Mouse (Mus musculus): ENCODE data around the gene Fgl2.
"Not testable (repeated sequence)": the region's sequence is repeated elsewhere in the genome, so short reads cannot be mapped to it uniquely, and the experiment has no call there.

Fgl2 gene

DNA sequence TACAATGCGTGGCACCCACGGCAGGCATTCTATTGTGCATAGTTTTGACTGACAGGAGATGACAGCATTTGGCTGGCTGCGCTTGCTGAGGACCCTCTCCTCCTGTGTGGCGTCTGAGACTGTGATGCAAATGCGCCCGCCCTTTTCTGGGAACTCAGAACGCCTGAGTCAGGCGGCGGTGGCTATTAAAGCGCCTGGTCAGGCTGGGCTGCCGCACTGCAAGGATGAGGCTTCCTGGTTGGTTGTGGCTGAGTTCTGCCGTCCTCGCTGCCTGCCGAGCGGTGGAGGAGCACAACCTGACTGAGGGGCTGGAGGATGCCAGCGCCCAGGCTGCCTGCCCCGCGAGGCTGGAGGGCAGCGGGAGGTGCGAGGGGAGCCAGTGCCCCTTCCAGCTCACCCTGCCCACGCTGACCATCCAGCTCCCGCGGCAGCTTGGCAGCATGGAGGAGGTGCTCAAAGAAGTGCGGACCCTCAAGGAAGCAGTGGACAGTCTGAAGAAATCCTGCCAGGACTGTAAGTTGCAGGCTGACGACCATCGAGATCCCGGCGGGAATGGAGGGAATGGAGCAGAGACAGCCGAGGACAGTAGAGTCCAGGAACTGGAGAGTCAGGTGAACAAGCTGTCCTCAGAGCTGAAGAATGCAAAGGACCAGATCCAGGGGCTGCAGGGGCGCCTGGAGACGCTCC, at the start of gene Fgl2:
TSS of gene Fgl2 (plus strand) at position 150 of the 687 bp plus-strand sequence.
- in situ Hi-C loops (cut with MseI, MboI), result no loop called here

GRCm38 (mm10) chr5:21326494-21326893, 45.9 kb upstream of the Fgl2 start:
- in situ Hi-C loops (cut with MseI, MboI), result no loop called here

- in situ Hi-C loops (cut with MseI, MboI), result no loop called here
Observed at GRCm38 (mm10) chr5:21328560-21328959, 43.9 kb upstream of the Fgl2 start.

DNA sequence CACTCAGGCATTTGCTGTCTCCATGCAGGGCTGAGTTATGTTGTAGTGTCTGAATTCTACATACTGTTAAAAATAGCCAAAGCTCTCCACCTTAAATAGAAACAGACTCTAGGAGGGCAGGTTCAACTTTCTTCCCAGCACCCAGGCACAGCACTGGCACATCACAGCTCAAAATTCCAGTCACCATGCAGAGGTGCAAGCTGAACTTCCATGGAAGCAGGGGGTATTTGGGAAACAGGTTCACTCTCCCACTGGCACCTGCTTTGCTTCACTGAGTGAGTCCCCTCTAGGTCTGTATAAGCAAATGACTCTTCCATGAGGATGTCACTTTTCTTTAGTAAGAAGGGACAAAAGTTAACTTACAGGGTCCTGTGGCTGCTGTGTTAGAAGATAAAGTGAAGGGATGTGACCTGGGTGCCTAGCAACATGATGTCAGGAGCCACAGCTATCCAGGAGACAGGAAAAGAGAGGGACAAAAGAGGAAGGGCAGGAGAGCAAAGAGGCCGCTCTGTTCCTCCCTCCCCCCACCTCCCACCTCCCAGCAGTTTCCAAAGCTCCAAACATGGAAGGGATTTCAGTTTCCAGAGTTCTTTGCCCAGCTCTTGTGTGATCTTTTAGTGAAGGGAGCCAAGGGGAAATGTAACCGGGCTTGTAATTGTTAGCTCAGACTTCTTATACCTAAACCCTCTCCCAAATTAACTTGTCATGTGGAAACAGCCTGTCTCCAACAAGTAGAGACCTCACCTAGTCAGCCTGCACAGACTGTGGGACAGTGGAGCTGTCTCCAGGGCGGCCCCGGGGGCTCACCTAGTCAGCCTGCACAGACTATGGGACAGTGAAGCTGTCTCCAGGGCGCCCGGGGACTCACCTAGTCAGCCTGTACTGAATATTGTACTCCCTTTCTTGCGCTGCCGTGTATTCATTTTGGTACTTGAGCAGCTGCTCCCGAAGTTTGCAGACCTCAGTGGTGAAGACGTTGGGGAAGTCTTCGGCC, 42.5 kb upstream of the Fgl2 start:
- in situ Hi-C loops (cut with MseI, MboI), result no loop called here

DNA sequence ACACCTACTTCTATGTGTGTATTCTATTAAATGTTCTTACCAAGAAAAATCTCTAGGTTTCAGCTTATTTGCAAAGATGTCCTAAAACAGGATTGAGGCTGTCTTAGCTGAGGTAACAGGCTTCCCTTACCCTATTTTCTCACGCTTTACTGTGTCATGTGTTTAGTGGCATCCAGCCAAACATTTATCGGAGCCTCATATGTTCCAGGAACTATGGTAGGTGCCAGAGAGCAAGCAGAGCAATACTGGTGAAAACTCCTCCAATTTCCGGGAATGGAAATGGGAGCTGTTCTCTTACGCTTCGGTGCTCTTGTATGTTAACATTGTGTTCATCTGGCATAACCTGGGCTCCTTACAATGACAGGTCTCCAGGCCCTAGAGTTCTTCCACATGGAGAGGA, 40.8 kb upstream of the Fgl2 start:
- in situ Hi-C loops (cut with MseI, MboI), result no loop called here

- in situ Hi-C loops (cut with MseI, MboI), result no loop called here
Observed at GRCm38 (mm10) chr5:21332119-21332518, 40.3 kb upstream of the Fgl2 start.

- in situ Hi-C loops (cut with MseI, MboI), result not testable (repeated sequence)
Observed at GRCm38 (mm10) chr5:21342265-21342664, 30.2 kb upstream of the Fgl2 start.

DNA sequence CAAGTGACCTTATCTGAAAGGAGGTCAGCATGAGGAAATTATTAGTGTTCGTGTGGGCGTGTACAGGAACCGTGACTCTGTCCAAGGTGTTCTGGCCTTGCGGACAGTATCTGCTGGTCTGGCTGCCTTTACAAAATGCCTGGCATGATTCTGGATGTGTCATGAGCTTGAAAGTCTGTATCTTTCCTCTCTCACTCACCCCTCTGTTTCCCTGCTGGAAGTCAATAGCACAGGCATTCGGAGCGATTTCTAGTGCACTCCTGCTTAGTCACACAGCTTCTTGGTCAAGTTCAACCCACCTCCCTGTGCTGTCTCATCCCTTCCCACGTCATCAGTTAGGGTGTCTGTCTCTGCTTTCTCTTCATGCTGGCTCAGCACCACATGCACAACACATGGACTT, 24.1 kb upstream of the Fgl2 start:
- in situ Hi-C loops (cut with MseI, MboI), result no loop called here

- in situ Hi-C loops (cut with MseI, MboI), result no loop called here
Observed at GRCm38 (mm10) chr5:21351678-21352077, 20.8 kb upstream of the Fgl2 start.

DNA sequence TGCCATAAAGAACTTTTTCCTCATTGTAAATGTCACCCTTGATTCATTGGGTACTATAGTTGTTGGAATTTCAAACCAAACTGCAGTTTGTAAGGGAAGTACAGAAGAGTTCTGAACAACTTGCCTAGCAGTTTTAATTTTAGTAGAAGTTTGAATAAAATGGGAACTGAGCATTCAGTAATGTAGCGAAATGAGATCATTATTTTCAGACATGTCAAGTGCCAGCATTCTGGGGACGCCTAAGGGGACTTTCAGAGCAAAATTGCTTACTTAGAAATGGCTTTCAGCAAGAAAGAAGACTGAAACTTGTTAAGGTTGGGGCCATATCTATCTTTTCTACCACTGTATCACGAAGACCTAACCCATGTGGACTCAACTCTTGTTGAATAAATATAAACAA, 13.8 kb upstream of the Fgl2 start:
- in situ Hi-C loops (cut with MseI, MboI), result no loop called here

DNA sequence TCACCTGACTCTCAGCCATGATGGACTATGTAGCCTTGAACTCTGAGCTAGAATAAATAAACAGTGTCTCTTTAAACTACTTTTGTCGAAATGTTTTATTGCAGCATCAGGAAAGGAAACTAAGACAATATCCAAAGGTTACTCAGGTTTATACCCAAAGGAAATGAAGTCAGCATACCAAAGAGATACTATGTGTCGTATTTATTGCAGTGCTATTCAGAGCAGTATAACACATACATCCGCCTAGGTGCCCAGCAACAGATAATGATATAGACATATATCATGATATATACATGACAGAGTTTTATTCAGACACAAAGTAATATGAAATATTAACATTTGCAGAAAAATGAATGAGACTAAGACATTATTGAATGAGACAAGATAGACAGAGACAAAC, 9.1 kb upstream of the Fgl2 start:
- in situ Hi-C loops (cut with MseI, MboI), result no loop called here

DNA sequence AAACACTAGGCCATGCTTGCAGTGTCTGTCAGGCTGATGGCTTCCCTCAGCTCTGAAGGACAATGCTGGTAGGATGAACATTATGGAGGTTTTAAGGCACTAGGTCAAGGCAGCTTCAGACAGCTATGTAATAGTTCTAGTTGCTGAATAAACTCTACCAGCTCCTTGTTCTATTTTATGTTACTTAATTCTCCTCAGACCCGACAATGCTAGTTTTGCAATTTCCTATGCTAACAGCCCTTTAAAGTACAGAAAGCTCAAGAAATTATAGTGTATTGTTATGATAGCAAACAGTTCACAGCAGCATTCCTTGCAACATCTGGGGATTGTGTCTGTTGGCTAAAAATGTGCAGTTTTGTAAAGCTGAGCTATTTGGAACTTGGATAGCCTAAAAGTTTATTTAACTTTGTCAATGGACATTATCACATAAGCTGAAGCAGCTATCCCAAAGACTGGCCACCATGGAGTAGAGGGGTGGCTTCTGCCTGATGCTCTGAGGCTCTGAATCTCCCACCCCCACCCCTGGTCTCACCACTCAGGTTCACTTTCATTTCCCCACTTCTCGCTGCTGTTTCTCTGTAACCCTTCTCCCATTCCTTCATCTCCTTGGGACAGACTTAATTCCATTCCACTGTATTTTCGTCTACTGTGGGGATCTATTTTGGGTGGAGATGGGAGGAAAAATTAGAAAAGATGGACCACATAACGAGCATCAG, 5.9 kb upstream of the Fgl2 start:
- in situ Hi-C loops (cut with MseI, MboI), result no loop called here

- in situ Hi-C loops (cut with MseI, MboI), result no loop called here
Observed at GRCm38 (mm10) chr5:21367514-21367913, 4.9 kb upstream of the Fgl2 start.

DNA sequence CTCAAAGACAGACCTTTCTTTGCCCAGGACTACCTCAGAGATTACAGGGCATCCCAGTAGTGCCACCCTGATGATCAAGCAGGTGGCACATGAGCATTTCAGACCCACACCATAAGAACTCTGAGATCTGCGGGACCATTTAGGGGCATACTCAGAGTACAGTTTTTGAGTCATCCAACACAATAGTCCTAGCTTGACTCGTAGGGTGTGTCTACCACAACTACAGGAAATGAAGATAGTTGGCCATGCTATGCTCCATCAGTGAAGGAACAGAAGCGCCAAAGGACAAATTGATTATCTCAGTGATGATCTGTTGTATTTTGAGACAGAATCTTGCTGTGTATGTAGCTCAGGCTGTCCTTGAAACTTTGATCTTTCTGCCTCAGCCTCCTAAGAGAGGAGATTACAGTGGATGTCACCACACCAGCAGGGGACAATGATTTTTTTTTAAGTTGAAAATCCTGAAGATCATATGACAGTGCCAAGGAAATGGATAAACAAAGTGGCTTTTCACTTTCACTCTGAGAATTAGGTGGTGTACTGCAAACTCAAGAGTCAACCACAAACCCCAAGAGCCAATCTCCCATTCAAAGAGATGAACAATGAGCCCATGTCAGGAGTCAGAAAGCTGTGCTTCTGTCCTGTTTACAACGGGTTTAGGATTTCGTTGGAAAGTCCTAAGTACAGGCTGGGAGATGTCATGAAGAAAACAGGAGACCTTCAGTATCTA, 2.1 kb upstream of the Fgl2 start:
- in situ Hi-C loops (cut with MseI, MboI), result no loop called here

DNA sequence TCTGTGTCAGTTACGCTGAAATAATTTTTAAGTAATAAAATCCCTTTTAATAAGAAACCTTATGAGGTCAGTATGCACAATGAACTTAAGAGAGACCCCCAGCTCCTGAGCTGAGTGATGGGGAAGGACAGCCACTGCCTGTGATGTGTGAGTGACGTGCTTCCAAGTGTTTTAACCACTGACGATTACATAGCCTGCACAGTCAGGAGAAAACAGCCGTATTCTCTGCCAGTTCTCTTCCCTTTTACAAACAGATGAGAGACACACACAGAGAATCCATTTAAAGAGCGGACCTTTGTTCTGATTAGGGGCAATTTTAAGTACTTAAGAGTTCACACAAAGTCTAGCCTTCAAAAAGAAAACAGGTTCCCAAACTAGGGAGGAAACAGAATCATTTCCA, 522 bp upstream of the Fgl2 start:
- in situ Hi-C loops (cut with MseI, MboI), result no loop called here

- in situ Hi-C loops (cut with MseI, MboI), result no loop called here
Observed at GRCm38 (mm10) chr5:21373180-21373518, 707 bp downstream of the Fgl2 start.

DNA sequence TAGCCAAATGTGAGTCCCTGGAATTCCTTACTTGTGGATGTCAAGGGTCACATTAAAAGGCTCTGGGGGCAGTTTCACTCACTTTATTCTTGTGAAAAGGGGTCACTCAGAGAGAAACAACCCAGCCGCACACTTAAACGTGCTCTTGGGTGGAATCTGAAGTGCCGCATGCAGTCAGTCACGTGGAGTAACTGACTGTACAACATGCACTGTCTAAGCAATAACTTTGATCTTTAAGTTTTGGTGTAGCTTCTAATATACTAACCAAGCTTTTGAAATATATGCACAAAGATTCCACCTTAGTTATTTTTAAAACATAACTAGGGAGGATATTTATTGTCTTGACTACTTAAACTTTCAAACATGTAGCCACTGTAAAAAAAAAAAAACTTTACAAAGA, 4.5 kb downstream of the Fgl2 start:
- in situ Hi-C loops (cut with MseI, MboI), result no loop called here

- in situ Hi-C loops (cut with MseI, MboI), result no loop called here
Observed at GRCm38 (mm10) chr5:21378397-21378796, 6.0 kb downstream of the Fgl2 start.

DNA sequence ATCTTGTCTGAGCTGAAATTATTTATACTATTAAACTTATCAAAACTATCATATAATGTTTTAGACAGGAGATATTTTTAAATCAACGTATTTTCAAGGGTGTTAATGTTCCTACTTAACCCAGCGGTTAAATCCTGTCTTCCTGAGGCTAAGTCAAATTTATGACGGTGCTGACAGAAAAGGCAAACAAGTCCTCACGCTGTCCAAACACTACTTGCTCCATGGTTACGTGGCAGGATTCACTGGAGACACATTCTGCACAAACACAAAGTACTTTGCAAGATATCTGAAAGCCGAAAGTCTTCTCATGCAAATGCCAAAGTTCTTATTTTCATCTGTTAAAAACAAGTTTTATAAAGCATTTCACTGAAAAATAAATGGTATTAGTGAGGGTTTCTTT, 9.5 kb downstream of the Fgl2 start:
- in situ Hi-C loops (cut with MseI, MboI), result no loop called here

GRCm38 (mm10) chr5:21382678-21383077, 10.2 kb downstream of the Fgl2 start:
- in situ Hi-C loops (cut with MseI, MboI), result no loop called here

- in situ Hi-C loops (cut with MseI, MboI), result no loop called here
Observed at GRCm38 (mm10) chr5:21383392-21384251, 11.2 kb downstream of the Fgl2 start.
